Mouse (Mus musculus) cerebellum, adult 9-11 months (tissue): Measurements from ENCODE around the gene Cblc.
A peak's percentile ranks its signal among the peaks of the same experiment; 100 is the strongest.

ENCODE experiments used
- DNase-seq: peaks from one replicate; pipeline ENCODE4 v3.0.0; 2022

Gene Cblc

GRCm38 (mm10) chr7:19779903-19780302, 16.7 kb downstream of the Cblc start:
- DNase-seq = no peak

- DNase-seq = no peak
These were observed 18.0 kb downstream of the Cblc start for GRCm38 (mm10) chr7:19778645-19779044.

DNA sequence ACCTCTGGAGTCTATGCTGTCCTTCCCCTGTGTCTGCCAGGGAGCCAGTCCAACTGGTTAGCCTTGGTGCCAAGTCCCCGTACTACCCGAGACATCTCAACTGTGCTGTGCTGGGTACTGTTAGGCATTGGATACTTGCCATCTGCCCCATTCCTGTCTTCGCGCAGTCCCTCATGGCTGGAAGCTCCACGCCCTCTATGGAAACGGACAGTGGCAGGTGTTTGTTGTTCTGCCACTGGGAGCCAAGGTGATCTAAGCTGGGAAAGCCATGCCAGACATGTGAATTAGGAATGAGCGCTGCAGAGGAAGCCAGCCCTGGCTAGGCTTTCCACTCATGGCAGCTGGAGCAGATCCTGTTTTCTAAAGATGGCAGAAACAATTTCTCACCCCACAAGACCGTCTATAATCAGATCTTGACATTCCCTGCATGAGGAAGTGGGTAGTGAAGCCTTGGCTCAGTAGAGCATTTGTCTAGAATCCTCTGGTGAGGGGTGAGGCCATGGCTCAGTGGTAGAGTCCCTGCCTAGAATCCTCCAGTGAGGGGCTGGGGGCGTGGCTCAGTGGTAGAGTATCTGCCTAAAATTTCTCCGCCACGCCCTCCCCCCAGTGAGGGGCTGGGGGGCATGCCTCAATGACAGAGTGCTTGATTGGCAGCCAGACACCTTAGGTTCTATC, 19.4 kb downstream of the Cblc start:
- no peak for DNase-seq

- DNase-seq = no peak
These were observed 24.9 kb downstream of the Cblc start for GRCm38 (mm10) chr7:19771682-19772081.

DNA sequence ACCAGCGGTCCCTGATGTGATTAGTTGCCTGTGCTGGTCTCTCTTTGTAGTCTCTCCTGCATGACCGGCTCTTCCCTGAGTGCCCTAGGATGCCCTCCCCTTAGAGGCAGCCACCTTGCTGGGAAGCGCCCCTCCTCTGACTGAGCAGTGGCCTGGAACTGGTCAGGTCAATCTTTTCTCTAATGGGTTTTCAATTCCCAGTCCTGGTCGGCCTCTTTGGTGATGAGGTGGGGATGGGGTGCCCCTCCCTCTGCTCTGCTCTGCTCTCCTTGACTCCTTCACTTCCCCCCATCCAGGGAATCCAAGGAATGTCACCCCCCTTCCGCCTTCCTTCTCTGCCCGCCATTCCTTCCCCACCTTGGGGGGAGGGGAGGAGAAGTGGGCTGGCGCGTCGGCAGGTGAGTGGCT, 25.6 kb downstream of the Cblc start, which contains the start of gene Bcam:
Gene Bcam, minus strand, starts transcription at position 33 of the 408 bp plus-strand sequence.
- DNase-seq = no peak

DNA sequence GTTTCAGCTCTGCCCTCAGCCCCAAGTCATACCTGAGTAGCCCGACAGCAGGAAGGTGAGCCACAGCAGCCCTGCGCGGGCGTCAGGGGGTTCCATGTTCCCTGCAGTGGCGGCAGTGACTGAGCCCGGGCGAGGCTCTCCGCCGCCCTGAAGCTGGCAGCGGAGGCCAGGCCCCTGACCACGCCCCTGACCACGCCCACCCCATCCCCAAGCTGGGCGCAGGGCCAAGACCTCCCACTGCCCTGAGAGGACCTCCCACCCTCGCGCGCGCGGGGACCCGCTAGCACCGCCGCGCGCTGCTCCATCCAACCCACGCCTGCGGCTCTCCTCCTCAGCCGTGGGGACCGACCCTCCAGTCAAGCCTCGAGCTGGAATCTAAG, 26.2 kb downstream of the Cblc start:
- no peak for DNase-seq

- DNase-seq = no peak
These were observed 26.9 kb downstream of the Cblc start for GRCm38 (mm10) chr7:19769434-19770374.

DNA sequence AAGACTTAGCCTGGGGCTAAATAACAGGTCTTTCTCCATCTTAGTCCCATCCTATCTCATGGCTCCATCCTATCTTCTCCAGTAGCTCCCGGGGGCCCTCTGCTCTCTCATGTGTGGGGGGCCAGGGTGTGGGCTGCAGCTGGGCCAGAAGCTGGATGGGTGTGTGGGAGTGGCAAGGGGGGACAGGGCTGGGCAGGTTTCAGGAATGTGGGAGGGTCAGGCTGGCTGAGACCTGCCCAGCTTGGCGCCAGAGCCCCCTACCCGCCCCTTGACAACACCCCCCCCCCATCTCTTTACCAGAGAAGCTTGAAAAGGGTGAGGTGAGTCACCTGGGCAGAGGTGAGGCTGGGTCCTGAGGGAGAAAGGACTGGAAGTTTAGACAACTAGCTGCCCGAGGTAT, 27.6 kb downstream of the Cblc start:
- no peak for DNase-seq

- no peak for DNase-seq
These were observed 28.4 kb downstream of the Cblc start for GRCm38 (mm10) chr7:19768251-19768650.

GRCm38 (mm10) chr7:19764581-19764980, 32.0 kb downstream of the Cblc start:
- DNase-seq = no peak

DNA sequence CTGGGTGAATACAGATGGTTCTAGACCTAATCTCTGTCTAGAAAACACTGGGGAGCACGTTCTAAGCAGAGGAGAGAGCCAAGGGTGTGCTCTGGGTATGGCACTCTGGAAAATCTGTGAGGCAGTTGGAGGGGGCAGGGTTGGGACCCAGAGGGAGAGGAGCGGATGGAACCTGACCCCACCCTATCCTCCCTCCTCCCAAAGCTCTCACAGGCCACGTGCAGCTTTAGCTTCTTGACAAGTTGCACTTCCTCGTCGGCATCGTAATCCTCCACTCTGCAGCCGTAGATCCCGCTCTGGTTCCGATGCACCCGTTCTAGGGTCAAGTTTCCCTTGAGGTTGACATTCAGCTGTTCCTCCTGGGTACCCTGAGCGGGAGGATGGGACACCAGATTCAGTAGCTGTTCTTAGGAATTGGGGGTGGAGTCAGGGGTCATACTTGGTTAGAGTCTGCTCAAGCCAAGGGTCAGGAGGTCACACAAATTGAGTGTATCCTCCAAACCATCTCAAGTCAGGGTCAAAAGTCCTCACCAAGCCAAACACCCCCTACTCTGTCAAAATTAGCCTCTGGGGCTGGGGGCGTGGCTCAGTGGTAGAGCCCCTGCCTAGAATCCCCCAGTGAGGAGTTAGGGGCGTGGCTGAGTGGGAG, 32.7 kb downstream of the Cblc start:
- DNase-seq = no peak

DNA sequence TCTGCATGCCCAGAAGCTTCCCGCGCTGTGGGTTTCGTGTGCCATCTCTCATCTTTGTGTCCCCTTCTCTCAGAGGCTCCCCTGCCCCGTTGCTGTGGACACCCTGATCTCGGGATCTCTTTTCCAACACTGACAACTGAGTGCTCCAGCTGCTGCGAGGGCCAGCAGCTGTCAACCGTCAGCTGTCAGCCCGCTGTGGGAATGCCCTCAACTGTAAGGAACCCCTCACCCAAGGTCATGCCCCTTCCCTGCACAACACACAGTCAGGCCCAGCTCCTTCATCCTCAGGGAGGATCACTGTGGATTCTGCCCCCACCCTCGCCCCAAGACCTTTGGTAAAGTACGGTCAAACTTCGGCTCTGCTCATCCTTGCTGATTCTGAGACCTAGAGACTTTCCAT, 34.3 kb downstream of the Cblc start:
- DNase-seq = no peak

DNA sequence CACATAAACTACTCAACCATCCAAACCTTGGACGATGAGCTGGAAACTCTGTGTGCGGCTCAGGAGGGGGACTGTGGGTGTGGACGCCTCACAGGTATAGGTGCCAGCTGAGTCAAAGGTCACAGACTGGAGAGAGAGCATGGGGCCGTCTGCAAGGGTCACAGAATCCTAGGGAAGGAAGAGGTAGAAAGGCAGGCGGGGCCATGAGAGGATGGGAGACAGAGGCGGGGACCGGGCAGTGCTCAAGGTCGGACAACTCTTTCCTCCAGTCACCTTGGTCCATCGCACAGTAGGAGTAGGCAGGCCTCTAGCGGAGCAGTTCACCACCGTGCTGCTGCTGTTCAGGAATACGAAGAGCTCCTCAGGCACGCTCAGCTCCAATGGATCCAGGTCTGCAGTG, 36.6 kb downstream of the Cblc start:
- no peak for DNase-seq

DNA sequence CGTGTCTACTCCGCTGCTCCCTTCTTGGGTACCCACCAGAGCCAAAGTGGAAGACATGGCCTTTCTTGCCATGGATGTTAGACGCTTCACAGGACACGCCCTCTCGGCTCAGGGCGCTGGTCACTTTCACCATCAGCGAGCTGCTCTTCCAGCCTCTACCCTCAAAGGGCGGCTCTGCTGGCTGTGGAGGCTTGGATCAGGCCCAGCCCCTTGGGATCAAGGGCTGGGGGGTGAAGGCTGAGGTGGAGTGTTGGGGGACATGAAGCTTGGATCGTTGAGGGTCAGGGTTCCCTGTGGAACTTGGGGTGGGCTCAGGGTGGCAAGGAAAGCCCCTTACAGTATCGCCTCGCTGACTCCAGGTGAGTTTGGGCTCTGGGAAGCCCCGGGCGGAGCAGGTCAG, 38.0 kb downstream of the Cblc start:
- no peak for DNase-seq

- no peak for DNase-seq
These were observed 40.5 kb downstream of the Cblc start for GRCm38 (mm10) chr7:19755851-19756786.

- no peak for DNase-seq
These were observed 41.6 kb downstream of the Cblc start for GRCm38 (mm10) chr7:19755008-19755407.

- no peak for DNase-seq
These were observed 42.5 kb downstream of the Cblc start for GRCm38 (mm10) chr7:19754065-19754464.

DNA sequence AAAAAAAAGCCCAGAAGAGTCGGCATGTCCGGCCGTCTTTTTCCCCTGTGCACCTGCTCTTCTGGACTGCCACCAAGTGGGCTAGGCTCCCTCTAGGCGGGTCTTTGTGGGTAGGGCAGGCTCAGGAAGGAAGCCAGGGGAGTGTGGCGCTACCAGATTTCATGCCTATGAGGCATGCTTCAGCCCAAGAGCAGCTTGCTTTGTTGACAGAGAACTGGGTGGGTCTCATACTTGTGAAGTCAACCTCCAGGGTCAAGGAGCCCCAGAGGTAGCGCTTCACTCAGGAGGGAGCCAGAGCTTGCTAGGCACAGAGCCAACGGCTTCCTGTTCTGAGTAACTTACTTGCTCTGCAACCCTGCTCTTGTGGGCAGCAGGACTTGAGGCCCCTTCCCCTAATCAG, 43.0 kb downstream of the Cblc start:
- no peak for DNase-seq

GRCm38 (mm10) chr7:19752652-19753051, 44.0 kb downstream of the Cblc start:
- no peak for DNase-seq

GRCm38 (mm10) chr7:19751070-19751383, 45.6 kb downstream of the Cblc start:
- no peak for DNase-seq

GRCm38 (mm10) chr7:19750217-19751069, 46.2 kb downstream of the Cblc start, which contains the start of gene Nectin2:
Gene Nectin2, minus strand, starts transcription at chr7:19750483.
- DNase-seq = peak; percentile 57
